Mouse (Mus musculus) kidney, embryonic 16.5 days (tissue): ENCODE measurements at regions not wholly inside any gene's neighbourhood (a gene's known extent, or its start where the extent isn't known, plus 50 kb on each side); places are given as distances from the start of the nearest gene placed in this dataset.

ENCODE experiments used
- ATAC-seq: fragments of 200-750 bp; cut with Nextera tagmentation; 2 replicates; pipeline ENCODE4 v1.8.0; 2017; ENCODE audit warnings: moderate TSS enrichment; ENCODE audit not compliant: low FRiP score, low TSS enrichment
- H3K27ac ChIP-seq: fragments of 300-500 bp; sonication (generic); 2 replicates; pipeline ENCODE4 v1.5.1; 2014; ENCODE audit warnings: low read length
- H3K27me3 ChIP-seq: fragments of 300-500 bp; sonication (generic); 2 replicates; pipeline ENCODE4 v1.6.1; 2014; ENCODE audit warnings: low read length, control low read depth, mixed read lengths; ENCODE audit not compliant: insufficient read depth
- H3K36me3 ChIP-seq: fragments of 300-500 bp; sonication (generic); 2 replicates; pipeline ENCODE4 v1.6.1; 2014; ENCODE audit warnings: low read length, control low read depth, mixed read lengths; ENCODE audit not compliant: insufficient read depth
- H3K4me1 ChIP-seq: fragments of 300-500 bp; sonication (generic); 2 replicates; pipeline ENCODE4 v1.6.1; 2014; ENCODE audit warnings: low read length, control low read depth, mixed read lengths; ENCODE audit not compliant: insufficient read depth
- H3K4me2 ChIP-seq: fragments of 300-500 bp; sonication (generic); replicated peaks from 2 replicates; pipeline ENCODE4 v1.6.1; 2014; ENCODE audit warnings: low read depth, low read length
- H3K4me3 ChIP-seq: fragments of 300-500 bp; sonication (generic); 2 replicates; pipeline ENCODE4 v1.5.1; 2014; ENCODE audit warnings: mild to moderate bottlenecking, low read length
- H3K9ac ChIP-seq: fragments of 300-500 bp; sonication (generic); replicated peaks from 2 replicates; pipeline ENCODE4 v1.6.1; 2014; ENCODE audit warnings: low read length
- H3K9me3 ChIP-seq: fragments of 300-500 bp; sonication (generic); 2 replicates; pipeline ENCODE4 v1.6.1; 2016; ENCODE audit warnings: low read length, control low read depth
- WGBS: fragments of 180-500 bp; shearing (Covaris S2); extraction: QIAGEN DNeasy Blood & Tissue Kit; methylation state at CpG from one replicate; pipeline ENCODE4 v1.1.7; 2014; 5-methylcytosine and 5-hydroxymethylcytosine counted together

- 91% methylated on average over 4 of the region's 4 CpGs for WGBS
- no peak overlapping the region for H3K4me2 ChIP-seq
- no peak for ATAC-seq
- no peaks in the 10 kb centered on the region for H3K4me1 ChIP-seq
- no peaks in the 10 kb centered on the region for H3K36me3 ChIP-seq
- H3K4me3 ChIP-seq: no peak overlapping the region
- H3K27ac ChIP-seq: no peak overlapping the region
- H3K9me3 ChIP-seq: no peaks in the 10 kb centered on the region
- no peaks in the 10 kb centered on the region for H3K27me3 ChIP-seq
- no peak overlapping the region for H3K9ac ChIP-seq
Measured at GRCm38 (mm10) chr1:35786241-35786640, 282.0 kb upstream of the Hs6st1 start.

GRCm38 (mm10) chr1:35786668-35787213 is 281.5 kb upstream of the Hs6st1 start:
- no peaks in the 10 kb centered on the region for H3K9me3 ChIP-seq
- no peak overlapping the region for H3K9ac ChIP-seq
- no peaks in the 10 kb centered on the region for H3K36me3 ChIP-seq
- H3K27ac ChIP-seq: no peak overlapping the region
- no peak for ATAC-seq
- WGBS: 58% methylated on average over 8 of the region's 8 CpGs
- no peaks in the 10 kb centered on the region for H3K27me3 ChIP-seq
- H3K4me1 ChIP-seq: no peaks in the 10 kb centered on the region
- no peak overlapping the region for H3K4me2 ChIP-seq
- no peak overlapping the region for H3K4me3 ChIP-seq

GRCm38 (mm10) chr1:35797064-35797463 is 271.1 kb upstream of the Hs6st1 start:
- Histone ChIP-seq H3K4me3 (no peak overlapping the region), H3K27ac (no peak overlapping the region), H3K4me1 (no peaks in the 10 kb centered on the region), H3K9ac (no peak overlapping the region), H3K9me3 (no peaks in the 10 kb centered on the region), H3K4me2 (no peak overlapping the region), H3K36me3 (no peaks in the 10 kb centered on the region), H3K27me3 (no peaks in the 10 kb centered on the region)
- no peak for ATAC-seq
- 85% methylated on average over 2 of the region's 2 CpGs for WGBS

GRCm38 (mm10) chr1:35797526-35797925 is 270.7 kb upstream of the Hs6st1 start:
- no peaks in the 10 kb centered on the region for H3K4me1 ChIP-seq
- no peak overlapping the region for H3K4me2 ChIP-seq
- H3K9me3 ChIP-seq: no peaks in the 10 kb centered on the region
- H3K9ac ChIP-seq: no peak overlapping the region
- no peak for ATAC-seq
- H3K36me3 ChIP-seq: no peaks in the 10 kb centered on the region
- H3K4me3 ChIP-seq: no peak overlapping the region
- H3K27me3 ChIP-seq: no peaks in the 10 kb centered on the region
- 90% methylated on average over 2 of the region's 2 CpGs for WGBS
- H3K27ac ChIP-seq: no peak overlapping the region

GRCm38 (mm10) chr1:35805546-35805945 is 262.7 kb upstream of the Hs6st1 start:
- Histone ChIP-seq H3K27me3 (no peaks in the 10 kb centered on the region), H3K4me1 (no peaks in the 10 kb centered on the region), H3K4me3 (no peak overlapping the region), H3K4me2 (no peak overlapping the region), H3K36me3 (no peaks in the 10 kb centered on the region), H3K27ac (no peak overlapping the region), H3K9ac (no peak overlapping the region), H3K9me3 (no peaks in the 10 kb centered on the region)
- WGBS: 78% methylated on average over 3 of the region's 3 CpGs
- no peak; the same call in 1 of the 2 replicates for ATAC-seq

- no peaks in the 10 kb centered on the region for H3K4me1 ChIP-seq
- no peaks in the 10 kb centered on the region for H3K9me3 ChIP-seq
- no peak overlapping the region for H3K4me3 ChIP-seq
- no peak overlapping the region for H3K27ac ChIP-seq
- H3K27me3 ChIP-seq: no peaks in the 10 kb centered on the region
- no peak overlapping the region for H3K9ac ChIP-seq
- 26% methylated on average over 2 of the region's 2 CpGs for WGBS
- no peak overlapping the region for H3K4me2 ChIP-seq
- H3K36me3 ChIP-seq: no peaks in the 10 kb centered on the region
- ATAC-seq: no peak
Measured at GRCm38 (mm10) chr1:35806329-35806728, 261.9 kb upstream of the Hs6st1 start.

- Histone ChIP-seq H3K9me3 (no peaks in the 10 kb centered on the region), H3K27ac (no peak overlapping the region), H3K9ac (no peak overlapping the region), H3K4me3 (no peak overlapping the region), H3K27me3 (no peaks in the 10 kb centered on the region), H3K4me2 (no peak overlapping the region), H3K4me1 (no peaks in the 10 kb centered on the region), H3K36me3 (no peaks in the 10 kb centered on the region)
- no peak for ATAC-seq
- WGBS: 0% methylated on average over 1 of the region's 1 CpGs
Measured at GRCm38 (mm10) chr1:35806731-35807130, 261.5 kb upstream of the Hs6st1 start.

- 73% methylated on average over 4 of the region's 4 CpGs for WGBS
Measured at GRCm38 (mm10) chr1:35808894-35809293, 259.3 kb upstream of the Hs6st1 start.

GRCm38 (mm10) chr1:35809341-35809740 is 258.9 kb upstream of the Hs6st1 start:
- no peak for ATAC-seq
- Histone ChIP-seq H3K4me1 (no peaks in the 10 kb centered on the region), H3K27ac (no peak overlapping the region), H3K4me2 (no peak overlapping the region), H3K27me3 (no peaks in the 10 kb centered on the region), H3K9me3 (no peaks in the 10 kb centered on the region), H3K36me3 (no peaks in the 10 kb centered on the region), H3K4me3 (no peak overlapping the region), H3K9ac (no peak overlapping the region)
- WGBS: 63% methylated on average over 1 of the region's 1 CpGs

More at GRCm38 (mm10) chr1:35808894-35809293, 259.3 kb upstream of the Hs6st1 start:
- no peaks in the 10 kb centered on the region for H3K4me1 ChIP-seq
- no peak for ATAC-seq
- no peaks in the 10 kb centered on the region for H3K27me3 ChIP-seq
- H3K4me2 ChIP-seq: no peak overlapping the region
- no peaks in the 10 kb centered on the region for H3K36me3 ChIP-seq
- no peak overlapping the region for H3K9ac ChIP-seq
- H3K27ac ChIP-seq: no peak overlapping the region
- no peak overlapping the region for H3K4me3 ChIP-seq
- no peaks in the 10 kb centered on the region for H3K9me3 ChIP-seq

GRCm38 (mm10) chr1:35810571-35811342 is 257.4 kb upstream of the Hs6st1 start:
- H3K27ac ChIP-seq: no peak overlapping the region
- no peak for ATAC-seq
- H3K4me3 ChIP-seq: no peak overlapping the region
- H3K9ac ChIP-seq: no peak overlapping the region
- 63% methylated on average over 8 of the region's 8 CpGs for WGBS
- no peak overlapping the region for H3K4me2 ChIP-seq
- H3K27me3 ChIP-seq: no peaks in the 10 kb centered on the region
- H3K4me1 ChIP-seq: no peaks in the 10 kb centered on the region
- H3K9me3 ChIP-seq: no peaks in the 10 kb centered on the region
- H3K36me3 ChIP-seq: no peaks in the 10 kb centered on the region
